Mouse (Mus musculus) thymus, adult 2 months (tissue): ENCODE results near the gene Shpk. TPM values are rescaled to one million over a fixed set of nuclear protein-coding genes. Genes with fewer than 3 reads are reported as not detected.

Experiments used
- DNase-seq: peaks from one replicate; pipeline ENCODE4 v3.0.0; 2021
- H3K27ac ChIP-seq: fragments of 200-500 bp; 2 replicates; pipeline ENCODE4 v1.5.1; 2012; ENCODE audit warnings: low read length, control low read depth; ENCODE audit not compliant: control insufficient read depth, insufficient read depth
- H3K27me3 ChIP-seq: fragments of 200-500 bp; 2 replicates; pipeline ENCODE4 v1.6.1; 2012; ENCODE audit warnings: mild to moderate bottlenecking, low read length, moderate library complexity, mixed read lengths; ENCODE audit not compliant: control insufficient read depth, insufficient read depth
- H3K36me3 ChIP-seq: fragments of 200-500 bp; 2 replicates; pipeline ENCODE4 v1.6.1; 2012; ENCODE audit warnings: mild to moderate bottlenecking, low read length, moderate library complexity; ENCODE audit not compliant: control insufficient read depth, insufficient read depth
- H3K4me1 ChIP-seq: fragments of 200-500 bp; replicated peaks from 2 replicates; pipeline ENCODE4 v1.6.1; 2012; ENCODE audit warnings: low read length; ENCODE audit not compliant: control insufficient read depth, insufficient read depth
- H3K4me3 ChIP-seq: fragments of 200-500 bp; 2 replicates; pipeline ENCODE4 v1.5.1; 2012; ENCODE audit warnings: mild to moderate bottlenecking, low read length, control low read depth, moderate library complexity; ENCODE audit not compliant: control insufficient read depth, insufficient read depth
- CTCF ChIP-seq: fragments of 200-500 bp; IDR thresholded peaks from 2 replicates; pipeline ENCODE4 v1.5.1; 2012; ENCODE audit warnings: mild to moderate bottlenecking, control low read depth, low read length, moderate library complexity, borderline replicate concordance; ENCODE audit not compliant: control insufficient read depth, poor library complexity, insufficient read depth; ENCODE audit errors: extremely low read depth
- POLR2A ChIP-seq: fragments of 200-500 bp; IDR thresholded peaks from 2 replicates; pipeline ENCODE4 v1.6.1; 2012; ENCODE audit warnings: mild to moderate bottlenecking, low read length, control low read depth, moderate library complexity; ENCODE audit not compliant: control insufficient read depth, poor library complexity, insufficient read depth; ENCODE audit errors: extremely low read depth
- WGBS: fragments of 180-500 bp; shearing (Covaris S2); methylation state at CpG from one replicate; pipeline ENCODE4 v1.1.7; 2018; 5-methylcytosine and 5-hydroxymethylcytosine counted together
- polyA plus RNA-seq: library from polyadenylated mRNA; depleted of rRNA; stranded (reverse); fragments of >200 nt; gene quantifications from 2 replicates; pipeline ENCODE4 v1.2.3, GENCODE M21; 2012

Shpk gene
- polyA plus RNA-seq, 1 experiment = 4.0 TPM

DNA sequence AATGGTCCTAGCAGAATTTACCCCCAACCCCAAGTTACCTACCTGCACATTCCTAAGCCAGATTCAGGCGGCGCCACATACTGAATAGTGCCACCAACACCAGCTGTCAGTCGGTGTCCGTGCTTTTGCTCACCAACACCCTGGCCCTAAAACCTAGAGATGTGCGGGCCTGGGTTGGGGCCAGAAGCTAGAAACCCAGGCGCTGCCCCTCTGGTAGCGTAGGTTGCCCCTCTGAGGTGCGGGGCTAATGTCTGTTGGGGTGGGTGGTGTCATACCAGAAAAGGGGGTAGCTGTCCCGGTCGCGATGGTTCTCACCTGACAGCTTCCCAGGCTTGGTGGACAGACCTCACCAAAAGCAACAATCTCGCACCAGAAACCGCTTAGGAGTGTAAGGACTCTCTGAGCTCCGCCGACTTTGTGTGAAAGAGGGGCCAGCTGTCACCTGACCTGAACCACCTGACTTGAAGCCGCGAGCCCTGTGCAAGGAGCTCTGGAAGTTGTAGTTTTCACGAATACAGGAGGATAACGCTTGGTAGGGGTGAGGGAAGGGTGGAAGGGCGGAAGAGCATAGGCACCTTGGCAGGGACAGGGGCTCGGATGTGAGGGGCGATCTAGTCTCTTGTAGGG lies 544 bp upstream of the Shpk start, which contains the start of gene Ctns:
TSS of gene Ctns (minus strand) at position 440 of the 627 bp plus-strand sequence.
- Histone ChIP-seq H3K27ac (no peak within 1 kb of the TSS), H3K4me3 (peak within 1 kb of the TSS; percentile 75), H3K27me3 (no peaks in the 10 kb centered on the region), H3K36me3 (no peaks in the 10 kb centered on the region), H3K4me1 (peaks cover 3% of the 10 kb centered on the region)
- WGBS = under 1% methylated on average over 22 of the region's 22 CpGs
- no peak for DNase-seq
- TF ChIP-seq CTCF (no peak), POLR2A (no peak)

- no peak for TF ChIP-seq POLR2A
- TF ChIP-seq CTCF = no peak
- peak; percentile 53 for DNase-seq
- H3K27me3 ChIP-seq = no peaks in the 10 kb centered on the region
- H3K36me3 ChIP-seq = no peaks in the 10 kb centered on the region
- H3K27ac ChIP-seq = no peak overlapping the region
- WGBS = under 1% methylated on average over 12 of the region's 12 CpGs
- H3K4me3 ChIP-seq = peak overlapping the region; percentile 75
- peaks cover 3% of the 10 kb centered on the region for H3K4me1 ChIP-seq
Observed at GRCm38 (mm10) chr11:73199879-73200278, 619 bp downstream of the Shpk start.

DNA sequence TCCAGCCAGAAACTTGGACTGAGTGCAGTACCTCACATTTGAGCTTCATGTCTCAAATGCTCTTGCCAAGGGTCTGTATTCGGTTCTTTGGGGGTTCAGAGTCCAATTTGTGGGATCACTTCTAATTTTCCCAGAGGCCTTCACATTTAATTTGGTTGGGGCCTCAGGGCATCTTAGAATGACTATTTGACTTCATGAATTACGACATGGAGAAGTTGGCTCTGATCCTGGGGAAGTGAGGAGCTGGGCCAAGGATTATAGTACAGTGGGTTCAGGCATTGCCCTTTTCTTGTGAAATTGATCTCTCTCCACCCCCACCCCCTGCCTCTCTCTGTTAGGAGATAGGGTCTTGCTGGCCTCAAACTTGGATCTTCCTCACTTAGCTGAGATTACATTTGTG lies 1.8 kb downstream of the Shpk start:
- Histone ChIP-seq H3K4me3 (no peak overlapping the region), H3K4me1 (peaks cover 3% of the 10 kb centered on the region), H3K27ac (no peak overlapping the region), H3K36me3 (no peaks in the 10 kb centered on the region), H3K27me3 (no peaks in the 10 kb centered on the region)
- WGBS = 92% methylated on average over 2 of the region's 2 CpGs
- DNase-seq = no peak
- TF ChIP-seq CTCF = no peak
- no peak for TF ChIP-seq POLR2A

GRCm38 (mm10) chr11:73201597-73201996 lies 2.3 kb downstream of the Shpk start:
- WGBS = 65% methylated on average over 4 of the region's 4 CpGs
- TF ChIP-seq CTCF = no peak
- no peak for TF ChIP-seq POLR2A
- DNase-seq = no peak

GRCm38 (mm10) chr11:73203895-73204294 lies 4.6 kb downstream of the Shpk start:
- Histone ChIP-seq H3K27ac (no peak overlapping the region), H3K27me3 (no peaks in the 10 kb centered on the region), H3K36me3 (no peaks in the 10 kb centered on the region), H3K4me1 (no peaks in the 10 kb centered on the region), H3K4me3 (no peak overlapping the region)
- TF ChIP-seq CTCF (no peak), POLR2A (no peak)
- no peak for DNase-seq
- WGBS = 97% methylated on average over 8 of the region's 8 CpGs

More at GRCm38 (mm10) chr11:73201597-73201996, 2.3 kb downstream of the Shpk start:
- H3K4me3 ChIP-seq = no peak overlapping the region
- no peaks in the 10 kb centered on the region for H3K27me3 ChIP-seq
- no peak overlapping the region for H3K27ac ChIP-seq
- H3K36me3 ChIP-seq = no peaks in the 10 kb centered on the region
- peaks cover 3% of the 10 kb centered on the region for H3K4me1 ChIP-seq

DNA sequence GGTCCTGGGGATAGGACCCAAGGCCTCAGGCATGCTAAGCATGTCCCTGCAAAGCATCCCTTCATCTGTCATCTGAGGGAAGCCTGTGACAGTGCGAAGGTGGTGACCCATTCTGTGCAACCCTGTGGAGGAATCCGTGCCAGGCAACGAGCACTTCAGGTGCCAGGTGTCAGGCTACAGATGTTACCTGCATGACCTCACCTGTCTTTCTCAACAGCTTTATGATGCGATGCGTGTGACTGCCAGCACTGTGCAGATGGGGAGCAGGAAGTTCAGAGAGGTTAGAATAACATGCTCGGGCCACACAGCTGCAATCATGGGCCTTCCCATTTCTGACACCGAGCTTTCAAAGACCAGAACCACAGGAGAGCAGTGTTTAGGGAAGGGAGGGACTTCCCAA lies 5.9 kb downstream of the Shpk start:
- DNase-seq = no peak
- no peak overlapping the region for H3K4me3 ChIP-seq

DNA sequence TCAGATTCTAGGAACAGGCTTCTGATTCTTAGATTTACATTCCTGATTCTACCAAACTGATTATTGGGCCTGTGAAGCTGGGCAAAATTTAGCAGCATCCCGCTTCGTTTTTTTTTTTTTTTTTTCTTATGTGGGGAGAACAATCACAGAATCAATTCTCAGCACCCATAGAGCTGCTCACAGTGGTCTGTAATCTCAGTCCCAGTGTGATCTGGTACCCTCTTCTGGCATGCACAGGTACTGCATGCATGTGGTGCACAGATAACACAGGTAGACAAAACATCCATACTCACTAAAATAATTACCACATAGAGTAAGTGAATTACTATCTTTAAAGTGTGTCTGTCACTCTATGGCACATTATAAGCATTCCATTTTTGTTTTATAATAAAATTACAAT lies 8.4 kb downstream of the Shpk start:
- Histone ChIP-seq H3K4me1 (no peaks in the 10 kb centered on the region), H3K4me3 (no peak overlapping the region), H3K27me3 (no peaks in the 10 kb centered on the region), H3K27ac (no peak overlapping the region), H3K36me3 (no peaks in the 10 kb centered on the region)
- WGBS = 100% methylated on average over 2 of the region's 2 CpGs
- peak; percentile 21 for DNase-seq
- TF ChIP-seq CTCF (no peak), POLR2A (no peak)

More for the DNA sequence above, 5.9 kb downstream of the Shpk start:
- Histone ChIP-seq H3K36me3 (no peaks in the 10 kb centered on the region), H3K4me1 (no peaks in the 10 kb centered on the region), H3K27ac (no peak overlapping the region), H3K27me3 (no peaks in the 10 kb centered on the region)
- 88% methylated on average over 7 of the region's 7 CpGs for WGBS
- TF ChIP-seq CTCF (no peak), POLR2A (no peak)

- Histone ChIP-seq H3K27ac (no peak overlapping the region), H3K4me1 (no peaks in the 10 kb centered on the region), H3K36me3 (no peaks in the 10 kb centered on the region), H3K27me3 (no peaks in the 10 kb centered on the region), H3K4me3 (no peak overlapping the region)
- 92% methylated on average over 3 of the region's 3 CpGs for WGBS
- TF ChIP-seq CTCF = no peak
- TF ChIP-seq POLR2A = no peak
- DNase-seq = no peak
Observed at GRCm38 (mm10) chr11:73213956-73214355, 14.7 kb downstream of the Shpk start.
